Mouse (Mus musculus): ENCODE measurements around the gene Mpv17. TPM values are rescaled to one million over a fixed set of nuclear protein-coding genes. Genes with fewer than 3 reads are reported as not detected.
A peak's percentile ranks its signal among the peaks of the same experiment; 100 is the strongest.

Mpv17 gene
- polyA plus RNA-seq, 1 experiment from 2014 or later, result 58.7 TPM

GRCm38 (mm10) chr5:31121111-31121510 lies 32.9 kb downstream of the Mpv17 start:
- peaks cover 4% of the 10 kb centered on the region; the same call in 1 of the 2 replicates for H3K4me1 ChIP-seq
- 87% methylated on average over 8 of the region's 8 CpGs for WGBS
- DNase-seq (ENCODE audit: low spot score), result no peak
- H3K9me3 ChIP-seq (replicated peaks), result no peaks in the 10 kb centered on the region
- H3K27ac ChIP-seq (replicated peaks), result no peak overlapping the region
- no peak overlapping the region for H3K4me3 ChIP-seq
- H3K36me3 ChIP-seq, result no peaks in the 10 kb centered on the region
- H3K27me3 ChIP-seq (ENCODE audit: low read depth, poor library complexity, severe bottlenecking), result peaks cover 11% of the 10 kb centered on the region

GRCm38 (mm10) chr5:31116912-31117311 lies 37.1 kb downstream of the Mpv17 start:
- DNase-seq (ENCODE audit: low spot score), result no peak
- Histone ChIP-seq H3K27ac (replicated peaks) (no peak overlapping the region), H3K36me3 (no peaks in the 10 kb centered on the region), H3K4me1 (no peaks in the 10 kb centered on the region), H3K9me3 (replicated peaks) (no peaks in the 10 kb centered on the region), H3K4me3 (no peak overlapping the region), H3K27me3 (ENCODE audit: low read depth, poor library complexity, severe bottlenecking) (peaks cover 12% of the 10 kb centered on the region)
- WGBS, result 29% methylated on average over 10 of the region's 10 CpGs

GRCm38 (mm10) chr5:31116354-31116753 lies 37.7 kb downstream of the Mpv17 start, which contains the start of gene Trim54:
TSS of gene Trim54 (plus strand) at chr5:31116712.
- Histone ChIP-seq H3K36me3 (no peaks in the 10 kb centered on the region), H3K27me3 (ENCODE audit: low read depth, poor library complexity, severe bottlenecking) (peaks cover 12% of the 10 kb centered on the region), H3K4me1 (no peaks in the 10 kb centered on the region), H3K27ac (replicated peaks) (no peak within 1 kb of the TSS), H3K9me3 (replicated peaks) (no peaks in the 10 kb centered on the region), H3K4me3 (no peak within 1 kb of the TSS)
- no peak for DNase-seq (ENCODE audit: low spot score)
- 51% methylated on average over 3 of the region's 3 CpGs for WGBS

GRCm38 (mm10) chr5:31110781-31111180 lies 43.3 kb downstream of the Mpv17 start:
- no peak overlapping the region for H3K4me3 ChIP-seq
- no peaks in the 10 kb centered on the region for H3K4me1 ChIP-seq
- DNase-seq (ENCODE audit: low spot score), result no peak
- 42% methylated on average over 7 of the region's 7 CpGs for WGBS
- H3K9me3 ChIP-seq (replicated peaks), result no peaks in the 10 kb centered on the region
- no peak overlapping the region for H3K27ac ChIP-seq (replicated peaks)
- H3K36me3 ChIP-seq, result no peaks in the 10 kb centered on the region
- no peaks in the 10 kb centered on the region; the same call in 1 of the 2 replicates for H3K27me3 ChIP-seq (ENCODE audit: low read depth, poor library complexity, severe bottlenecking)

- H3K4me1 ChIP-seq, result no peaks in the 10 kb centered on the region
- H3K36me3 ChIP-seq, result no peaks in the 10 kb centered on the region
- WGBS, result 91% methylated on average over 18 of the region's 18 CpGs
- H3K9me3 ChIP-seq (replicated peaks), result no peaks in the 10 kb centered on the region
- H3K4me3 ChIP-seq, result no peak within 1 kb of the TSS
- H3K27me3 ChIP-seq (ENCODE audit: low read depth, poor library complexity, severe bottlenecking), result no peaks in the 10 kb centered on the region; the same call in 1 of the 2 replicates
- H3K27ac ChIP-seq (replicated peaks), result no peak within 1 kb of the TSS
- no peak for DNase-seq (ENCODE audit: low spot score)
These were observed 46.0 kb downstream of the Mpv17 start, which contains the start of gene Slc30a3 for GRCm38 (mm10) chr5:31108000-31108490. TSS of gene Slc30a3 (minus strand) at chr5:31108237.

- Histone ChIP-seq H3K9me3 (replicated peaks) (no peaks in the 10 kb centered on the region), H3K27ac (replicated peaks) (no peak within 1 kb of the TSS), H3K4me3 (no peak within 1 kb of the TSS), H3K27me3 (ENCODE audit: low read depth, poor library complexity, severe bottlenecking) (no peaks in the 10 kb centered on the region; the same call in 1 of the 2 replicates), H3K36me3 (no peaks in the 10 kb centered on the region), H3K4me1 (no peaks in the 10 kb centered on the region)
- 85% methylated on average over 9 of the region's 9 CpGs for whole genome bisulfite sequencing
- no peak for DNase-seq (ENCODE audit: low spot score)
These were observed 48.2 kb downstream of the Mpv17 start, which contains the start of gene Dnajc5g for GRCm38 (mm10) chr5:31105814-31106335. TSS of gene Dnajc5g (plus strand) at chr5:31106285.

GRCm38 (mm10) chr5:31095711-31096480 lies 58.2 kb downstream of the Mpv17 start:
- 27% methylated on average over 11 of the region's 11 CpGs for WGBS
- Histone ChIP-seq H3K36me3 (no peaks in the 10 kb centered on the region), H3K27me3 (ENCODE audit: low read depth, poor library complexity, severe bottlenecking) (peaks cover 78% of the 10 kb centered on the region), H3K27ac (replicated peaks) (no peak overlapping the region), H3K9me3 (replicated peaks) (no peaks in the 10 kb centered on the region), H3K4me3 (peak overlapping the region; percentile 40), H3K4me1 (peaks cover 40% of the 10 kb centered on the region)
- no peak for DNase-seq (ENCODE audit: low spot score)

GRCm38 (mm10) chr5:31094799-31095691 lies 59.0 kb downstream of the Mpv17 start:
- peak overlapping the region; percentile 40 for H3K4me3 ChIP-seq
- peaks cover 86% of the 10 kb centered on the region for H3K27me3 ChIP-seq (ENCODE audit: low read depth, poor library complexity, severe bottlenecking)
- H3K9me3 ChIP-seq (replicated peaks), result no peaks in the 10 kb centered on the region
- H3K27ac ChIP-seq (replicated peaks), result no peak overlapping the region
- WGBS, result under 1% methylated on average over 59 of the region's 59 CpGs
- peak; percentile 62 for DNase-seq (ENCODE audit: low spot score)
- H3K36me3 ChIP-seq, result no peaks in the 10 kb centered on the region
- peaks cover 40% of the 10 kb centered on the region for H3K4me1 ChIP-seq

GRCm38 (mm10) chr5:31094100-31094798 lies 59.8 kb downstream of the Mpv17 start:
- H3K36me3 ChIP-seq, result no peaks in the 10 kb centered on the region
- WGBS, result 3% methylated on average over 29 of the region's 29 CpGs
- DNase-seq (ENCODE audit: low spot score), result peak; percentile 38
- H3K27ac ChIP-seq (replicated peaks), result no peak overlapping the region
- peaks cover 94% of the 10 kb centered on the region for H3K27me3 ChIP-seq (ENCODE audit: low read depth, poor library complexity, severe bottlenecking)
- H3K4me1 ChIP-seq, result peaks cover 40% of the 10 kb centered on the region
- no peaks in the 10 kb centered on the region for H3K9me3 ChIP-seq (replicated peaks)
- H3K4me3 ChIP-seq, result peak overlapping the region; percentile 56

- H3K9me3 ChIP-seq (replicated peaks), result no peaks in the 10 kb centered on the region
- DNase-seq (ENCODE audit: low spot score), result peak; percentile 59
- H3K27me3 ChIP-seq (ENCODE audit: low read depth, poor library complexity, severe bottlenecking), result peaks cover 100% of the 10 kb centered on the region
- WGBS, result under 1% methylated on average over 54 of the region's 54 CpGs
- no peaks in the 10 kb centered on the region for H3K36me3 ChIP-seq
- H3K27ac ChIP-seq (replicated peaks), result peak overlapping the region; percentile 70
- H3K4me3 ChIP-seq, result peak overlapping the region; percentile 56
- H3K4me1 ChIP-seq, result peaks cover 40% of the 10 kb centered on the region
These were observed 60.7 kb downstream of the Mpv17 start for GRCm38 (mm10) chr5:31093151-31094041.

GRCm38 (mm10) chr5:31092231-31092975 lies 61.6 kb downstream of the Mpv17 start:
- DNase-seq (ENCODE audit: low spot score), result peak; percentile 39
- H3K4me1 ChIP-seq, result peaks cover 40% of the 10 kb centered on the region
- no peaks in the 10 kb centered on the region for H3K9me3 ChIP-seq (replicated peaks)
- H3K4me3 ChIP-seq, result peak overlapping the region; percentile 56
- WGBS, result 3% methylated on average over 40 of the region's 53 CpGs
- peak overlapping the region; percentile 70 for H3K27ac ChIP-seq (replicated peaks)
- peaks cover 100% of the 10 kb centered on the region for H3K27me3 ChIP-seq (ENCODE audit: low read depth, poor library complexity, severe bottlenecking)
- no peaks in the 10 kb centered on the region for H3K36me3 ChIP-seq

Measured in midbrain, embryonic 10.5 days (tissue).